Mouse (Mus musculus): ENCODE measurements at regions not wholly inside any gene's neighbourhood (a gene's known extent, or its start where the extent isn't known, plus 50 kb on each side); places are given as distances from the start of the nearest gene placed in this dataset.
"Not testable (repeated sequence)": the region's sequence is repeated elsewhere in the genome, so short reads cannot be mapped to it uniquely, and the experiment has no call there.

GRCm38 (mm10) chr17:50346451-50347192 is 53.2 kb upstream of the Dazl start:
- DNase-seq (ENCODE audit: extremely low spot score in 1 of 2, low spot score in 2 of 2) = no peak
- intact Hi-C loops (cut with DNase I) = no loop called here

- DNase-seq (ENCODE audit: extremely low spot score in 1 of 2, low spot score in 2 of 2); intact Hi-C loops (cut with DNase I): not testable (repeated sequence)
Observed at GRCm38 (mm10) chr17:50353818-50354217, 60.4 kb upstream of the Dazl start.

- intact Hi-C loops (cut with DNase I) = no loop called here
- no peak for DNase-seq (ENCODE audit: extremely low spot score in 1 of 2, low spot score in 2 of 2)
Observed at GRCm38 (mm10) chr17:50354357-50354756, 60.9 kb upstream of the Dazl start.

GRCm38 (mm10) chr17:50361657-50362233 is 68.3 kb upstream of the Dazl start:
- DNase-seq (ENCODE audit: extremely low spot score in 1 of 2, low spot score in 2 of 2) = no peak
- intact Hi-C loops (cut with DNase I) = no loop called here

GRCm38 (mm10) chr17:50365396-50365795 is 72.0 kb upstream of the Dazl start:
- DNase-seq (ENCODE audit: extremely low spot score in 1 of 2, low spot score in 2 of 2) = no peak
- intact Hi-C loops (cut with DNase I) = no loop called here

- intact Hi-C loops (cut with DNase I) = no loop called here
- DNase-seq (ENCODE audit: extremely low spot score in 1 of 2, low spot score in 2 of 2) = no peak
Observed at GRCm38 (mm10) chr17:50366181-50366580, 72.7 kb upstream of the Dazl start.

- intact Hi-C loops (cut with DNase I) = no loop called here
- no peak for DNase-seq (ENCODE audit: extremely low spot score in 1 of 2, low spot score in 2 of 2)
Observed at GRCm38 (mm10) chr17:50369216-50369875, 75.9 kb upstream of the Dazl start.

- intact Hi-C loops (cut with DNase I) = no loop called here
- DNase-seq (ENCODE audit: extremely low spot score in 1 of 2, low spot score in 2 of 2) = no peak
Observed at GRCm38 (mm10) chr17:50370484-50370883, 77.0 kb upstream of the Dazl start.

- DNase-seq (ENCODE audit: extremely low spot score in 1 of 2, low spot score in 2 of 2) = no peak
- intact Hi-C loops (cut with DNase I) = no loop called here
Observed at GRCm38 (mm10) chr17:50373496-50374141, 80.2 kb upstream of the Dazl start.

- intact Hi-C loops (cut with DNase I) = no loop called here
- no peak for DNase-seq (ENCODE audit: extremely low spot score in 1 of 2, low spot score in 2 of 2)
Observed at GRCm38 (mm10) chr17:50375465-50375864, 82.0 kb upstream of the Dazl start.

GRCm38 (mm10) chr17:50376708-50377107 is 83.3 kb upstream of the Dazl start:
- no peak for DNase-seq (ENCODE audit: extremely low spot score in 1 of 2, low spot score in 2 of 2)
- intact Hi-C loops (cut with DNase I) = no loop called here

GRCm38 (mm10) chr17:50378141-50378727 is 84.8 kb upstream of the Dazl start:
- no peak for DNase-seq (ENCODE audit: extremely low spot score in 1 of 2, low spot score in 2 of 2)
- intact Hi-C loops (cut with DNase I) = no loop called here

- intact Hi-C loops (cut with DNase I) = no loop called here
- no peak for DNase-seq (ENCODE audit: extremely low spot score in 1 of 2, low spot score in 2 of 2)
Observed at GRCm38 (mm10) chr17:50388715-50389710, 95.6 kb upstream of the Dazl start.

GRCm38 (mm10) chr17:50390151-50390550 is 96.7 kb upstream of the Dazl start:
- intact Hi-C loops (cut with DNase I) = no loop called here
- no peak for DNase-seq (ENCODE audit: extremely low spot score in 1 of 2, low spot score in 2 of 2)

GRCm38 (mm10) chr17:50391207-50391606 is 97.8 kb upstream of the Dazl start:
- intact Hi-C loops (cut with DNase I) = no loop called here
- DNase-seq (ENCODE audit: extremely low spot score in 1 of 2, low spot score in 2 of 2) = no peak

GRCm38 (mm10) chr17:50391996-50392395 is 98.6 kb upstream of the Dazl start:
- DNase-seq (ENCODE audit: extremely low spot score in 1 of 2, low spot score in 2 of 2) = no peak
- intact Hi-C loops (cut with DNase I) = no loop called here

- DNase-seq (ENCODE audit: extremely low spot score in 1 of 2, low spot score in 2 of 2) = no peak
- intact Hi-C loops (cut with DNase I) = no loop called here
Observed at GRCm38 (mm10) chr17:50392428-50392827, 99.0 kb upstream of the Dazl start.

GRCm38 (mm10) chr17:50392966-50393365 is 99.5 kb upstream of the Dazl start:
- intact Hi-C loops (cut with DNase I) = no loop called here
- DNase-seq (ENCODE audit: extremely low spot score in 1 of 2, low spot score in 2 of 2) = no peak

Measured in left cerebral cortex, postnatal 10 days (tissue).